Mouse (Mus musculus): ENCODE data around the gene Spc25. TPM values are rescaled to one million over a fixed set of nuclear protein-coding genes. Genes with fewer than 3 reads are reported as not detected.

Gene Spc25
- polyA plus RNA-seq (2014; fragmentation: Illumina TruSeq; extraction: RNeasy Lipid Tissue Mini Kit (QIAGEN cat#74804); ENCODE audit: low read depth, low replicate concordance): 11.6 TPM

GRCm38 (mm10) chr2:69205791-69206351 is at the start of gene Spc25:
Gene Spc25 (minus strand): TSS chr2:69206194.

GRCm38 (mm10) chr2:69210773-69211172 is 4.8 kb upstream of the Spc25 start, which contains the start of gene G6pc2:
Gene G6pc2 (plus strand): TSS chr2:69211073.

Other genes with a start within 250 kb of the Spc25 start
- 36.6 TPM for gene Nostrin, start 70.4 kb downstream of the Spc25 start, polyA plus RNA-seq (2014; fragmentation: Illumina TruSeq; extraction: RNeasy Lipid Tissue Mini Kit (QIAGEN cat#74804); ENCODE audit: low read depth, low replicate concordance)
- not detected for gene G6pc2, start 4.9 kb upstream of the Spc25 start, polyA plus RNA-seq (2014; fragmentation: Illumina TruSeq; extraction: RNeasy Lipid Tissue Mini Kit (QIAGEN cat#74804); ENCODE audit: low read depth, low replicate concordance)
- gene Abcb11, start 136.4 kb upstream of the Spc25 start, polyA plus RNA-seq (2014; fragmentation: Illumina TruSeq; extraction: RNeasy Lipid Tissue Mini Kit (QIAGEN cat#74804); ENCODE audit: low read depth, low replicate concordance): 609 TPM
- gene Dhrs9, start 174.3 kb upstream of the Spc25 start, polyA plus RNA-seq (2014; fragmentation: Illumina TruSeq; extraction: RNeasy Lipid Tissue Mini Kit (QIAGEN cat#74804); ENCODE audit: low read depth, low replicate concordance): 5.3 TPM